Mouse (Mus musculus) heart, adult 8-10 months (tissue): ENCODE measurements around the gene Pfdn2. TPM values are rescaled to one million over a fixed set of nuclear protein-coding genes. Genes with fewer than 3 reads are reported as not detected.
"Not testable (repeated sequence)": the region's sequence is repeated elsewhere in the genome, so short reads cannot be mapped to it uniquely, and the experiment has no call there.

Experiments used
- DNase-seq: peaks from one replicate; pipeline ENCODE4 v3.0.0; 2022; ENCODE audit warnings: low spot score
- total RNA-seq, 4 experiments: library from RNA; stranded (reverse); gene quantifications; 2 replicates each; pipeline ENCODE4 v1.2.4; 2022

Pfdn2 gene
- total RNA-seq, result 100 to 1,000 TPM in 1 of 4 experiments, 10 to 100 TPM in 3; 55.3 to 103 (median 78.2) TPM

DNA sequence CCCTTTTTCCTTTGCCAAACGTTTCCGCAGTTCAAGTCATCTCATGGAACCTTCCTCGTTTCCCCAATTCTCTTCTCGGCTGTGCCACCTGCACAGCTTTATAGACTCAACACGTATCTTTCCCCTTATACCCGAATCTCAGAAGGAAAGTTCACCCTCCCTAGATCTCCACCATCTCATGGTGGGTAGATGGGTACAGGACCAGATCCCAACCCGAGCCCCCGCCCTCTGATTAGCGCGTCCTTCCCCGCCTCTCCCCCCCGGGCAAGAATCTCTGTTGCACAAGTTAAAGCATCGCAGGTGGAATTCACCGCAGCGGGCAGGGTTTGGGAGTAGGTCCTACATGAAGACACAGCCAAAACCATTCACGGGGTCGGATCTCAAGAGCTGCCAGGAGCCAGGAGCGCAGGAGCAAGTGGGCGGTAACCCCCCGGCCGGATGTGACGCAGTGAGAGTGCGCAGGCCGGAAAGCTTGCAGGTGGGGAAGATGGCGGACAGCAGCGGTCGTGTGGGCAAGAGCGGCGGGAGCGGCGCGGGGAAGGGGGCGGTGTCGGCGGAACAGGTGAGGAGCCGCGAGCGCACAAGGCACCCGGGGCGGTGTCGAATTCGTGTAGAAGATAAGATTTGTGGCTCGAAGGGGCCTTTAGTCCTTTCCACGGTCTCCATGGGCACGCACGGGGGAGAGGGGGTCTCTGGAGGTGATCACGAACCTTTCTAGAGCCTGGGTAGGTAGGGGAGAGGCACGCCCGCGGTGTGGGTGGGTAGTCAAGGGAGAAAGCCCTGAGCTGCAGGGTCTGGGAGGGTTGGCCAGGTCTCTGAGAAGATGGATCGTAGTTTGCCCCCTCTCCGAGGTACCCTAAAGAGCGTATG, at the start of gene Pfdn2, which contains the start of gene Nit1:
Pfdn2 (plus strand) TSS at position 446 of the 870 bp plus-strand sequence.
Nit1 (minus strand) TSS at position 422 of the 870 bp plus-strand sequence.
- peak; percentile 91 for DNase-seq

- no peak for DNase-seq
These were observed 47.2 kb upstream of the Pfdn2 start for GRCm38 (mm10) chr1:171298226-171298625.

DNA sequence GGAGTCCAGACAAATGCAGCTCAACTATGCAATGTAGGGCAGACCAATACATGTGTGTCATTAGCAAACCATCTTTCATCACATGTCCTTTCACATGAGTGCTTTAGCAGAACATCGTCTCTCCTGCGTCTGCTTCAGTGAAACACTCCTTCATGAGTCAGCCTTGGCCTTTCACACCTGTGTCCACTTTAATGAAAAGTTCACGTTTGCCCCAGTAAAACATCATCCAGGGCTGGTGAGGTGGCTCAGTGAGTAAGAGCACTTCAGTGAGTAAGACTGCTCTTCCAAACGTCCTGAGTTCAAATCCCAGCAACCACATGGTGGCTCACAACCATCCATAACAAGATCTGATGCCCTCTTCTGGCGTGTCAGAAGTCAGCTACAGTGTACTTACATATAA, 39.3 kb upstream of the Pfdn2 start:
- DNase-seq, result not testable (repeated sequence)

- DNase-seq, result no peak
These were observed 36.1 kb upstream of the Pfdn2 start for GRCm38 (mm10) chr1:171309321-171309720.

DNA sequence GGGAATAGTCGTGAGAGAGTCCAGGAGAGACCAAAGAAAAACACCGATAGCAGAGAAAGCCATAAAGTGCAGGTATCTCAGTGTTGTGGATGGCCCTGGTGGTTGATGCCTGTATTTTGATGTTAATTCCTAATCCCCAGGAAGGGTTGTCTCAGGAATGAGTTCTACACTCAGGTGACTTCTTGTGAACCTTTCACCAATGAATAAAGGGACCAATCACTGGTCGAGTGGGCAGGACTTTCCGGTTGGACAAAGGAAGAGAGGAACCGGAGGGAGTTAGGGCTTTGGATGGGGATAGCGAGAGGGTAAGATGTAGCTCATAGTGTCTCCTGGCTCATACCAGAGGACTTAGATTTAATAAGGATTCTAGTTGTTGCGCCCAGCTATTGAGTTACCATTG, 25.7 kb upstream of the Pfdn2 start:
- DNase-seq, result no peak

GRCm38 (mm10) chr1:171320151-171320550, 25.3 kb upstream of the Pfdn2 start:
- DNase-seq, result no peak

DNA sequence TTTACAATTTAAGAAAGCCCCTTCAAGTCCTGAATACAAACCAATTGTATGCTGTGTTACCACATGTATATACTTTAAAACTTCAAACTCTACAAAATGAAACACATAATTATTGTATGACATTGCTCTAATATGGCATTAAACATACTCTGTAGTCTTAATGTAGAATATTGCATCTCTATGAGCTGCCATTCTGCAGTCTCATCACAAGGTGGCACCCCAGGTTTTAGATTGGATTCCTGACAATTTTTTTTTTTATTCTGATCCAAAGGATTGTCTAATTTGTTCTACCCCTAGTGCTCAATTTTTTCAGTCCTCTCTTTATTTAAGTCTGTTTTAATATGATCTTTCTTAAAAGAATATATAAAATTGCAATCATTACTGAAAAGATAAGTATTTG, 24.1 kb upstream of the Pfdn2 start:
- DNase-seq, result no peak

DNA sequence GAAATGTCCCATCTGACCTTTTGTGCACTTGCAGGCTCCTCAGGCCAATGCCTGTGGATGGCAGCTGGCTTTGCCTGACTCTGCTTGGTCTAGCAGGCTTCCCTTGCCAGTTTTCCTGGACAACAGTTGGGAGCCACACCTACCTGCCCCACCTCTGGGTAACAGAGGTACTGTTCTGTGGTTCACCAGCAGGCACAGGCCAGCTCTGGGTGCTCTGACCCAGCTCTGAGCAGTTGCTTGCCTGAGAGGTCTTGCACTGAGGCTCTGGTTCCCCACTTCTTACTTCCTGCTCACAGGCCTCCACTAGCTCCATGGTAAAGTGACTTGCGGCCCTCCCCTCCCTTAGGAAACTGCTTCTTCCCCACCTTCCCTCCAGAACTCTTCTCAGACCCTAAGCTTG, 23.5 kb upstream of the Pfdn2 start:
- DNase-seq, result no peak

- DNase-seq, result no peak
These were observed 19.9 kb upstream of the Pfdn2 start for GRCm38 (mm10) chr1:171325571-171325970.

- DNase-seq, result not testable (repeated sequence)
These were observed 18.9 kb upstream of the Pfdn2 start for GRCm38 (mm10) chr1:171326588-171326987.

- no peak for DNase-seq
These were observed 17.2 kb upstream of the Pfdn2 start for GRCm38 (mm10) chr1:171328244-171328643.

DNA sequence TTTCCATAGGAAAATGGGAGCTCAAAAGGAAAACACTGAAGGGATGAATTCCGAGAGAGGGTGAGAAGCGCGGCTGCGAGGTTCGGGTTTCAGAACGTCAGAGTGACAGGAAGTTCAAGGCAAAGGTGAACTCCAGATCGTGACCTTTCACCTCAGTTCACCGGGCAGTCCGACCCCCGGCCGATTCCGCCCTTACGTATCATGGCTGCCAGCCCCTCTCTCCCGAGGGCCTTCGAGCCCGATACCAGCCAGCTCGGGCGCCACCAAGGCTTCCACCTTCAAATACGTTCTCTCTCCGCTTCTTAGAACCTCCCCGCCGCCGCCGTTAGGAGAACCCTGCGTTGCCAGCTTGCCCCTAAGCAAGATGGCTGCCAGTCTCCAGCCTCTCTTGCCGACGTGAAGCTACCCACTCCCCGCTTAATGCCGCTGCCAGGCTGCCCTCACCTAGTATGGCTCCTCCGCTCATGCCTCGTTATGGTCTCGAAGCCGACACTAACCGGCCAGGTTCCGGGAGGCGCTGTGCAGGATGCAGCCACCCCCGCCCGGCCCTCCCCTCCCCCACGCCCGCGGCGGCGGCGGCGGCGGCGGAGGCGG, 16.5 kb upstream of the Pfdn2 start, which contains the start of gene Dedd:
Dedd (plus strand) TSS at position 307 of the 594 bp plus-strand sequence.
- peak; percentile 89 for DNase-seq

DNA sequence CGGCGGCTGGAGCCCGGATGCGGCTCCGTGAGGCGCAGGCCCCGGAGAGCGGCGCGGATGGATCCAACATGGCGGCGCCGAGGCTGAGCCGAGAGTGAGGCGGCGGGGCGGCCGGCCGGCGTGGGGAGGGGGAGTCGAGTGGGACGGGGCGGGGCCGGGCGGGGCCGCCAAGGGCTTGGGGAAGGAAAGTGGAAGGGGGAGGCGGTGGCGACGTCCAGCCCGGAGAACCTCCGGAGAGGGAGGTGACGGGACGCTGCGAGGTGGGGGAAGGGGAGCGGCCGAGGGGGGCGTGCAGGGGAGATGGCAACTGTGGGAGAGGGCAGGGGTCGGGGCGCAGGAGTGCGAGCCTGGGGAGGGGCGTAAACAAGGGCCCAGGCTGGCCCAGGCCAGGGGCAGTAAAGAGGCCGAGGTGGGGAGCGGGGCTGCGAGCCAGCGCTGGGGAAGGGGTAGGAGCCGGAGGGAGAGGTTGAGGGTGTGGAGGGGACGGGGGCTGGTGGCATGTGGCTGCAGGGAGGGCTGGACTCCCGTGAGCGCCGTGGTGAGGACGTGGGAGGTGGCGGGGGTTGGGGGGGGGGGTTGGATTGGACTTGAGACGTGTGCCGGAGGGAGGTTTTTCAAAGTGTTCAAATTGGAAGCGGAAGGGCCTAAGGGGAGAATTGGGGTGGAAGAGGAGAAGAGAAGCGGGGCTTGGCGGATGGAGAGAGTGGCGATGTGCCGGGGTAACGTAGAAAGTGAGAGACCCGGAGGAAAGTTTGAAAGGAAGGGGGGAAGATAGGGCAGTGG, 15.8 kb upstream of the Pfdn2 start:
- peak; percentile 24 for DNase-seq

GRCm38 (mm10) chr1:171330216-171330560, 15.3 kb upstream of the Pfdn2 start:
- DNase-seq, result no peak

DNA sequence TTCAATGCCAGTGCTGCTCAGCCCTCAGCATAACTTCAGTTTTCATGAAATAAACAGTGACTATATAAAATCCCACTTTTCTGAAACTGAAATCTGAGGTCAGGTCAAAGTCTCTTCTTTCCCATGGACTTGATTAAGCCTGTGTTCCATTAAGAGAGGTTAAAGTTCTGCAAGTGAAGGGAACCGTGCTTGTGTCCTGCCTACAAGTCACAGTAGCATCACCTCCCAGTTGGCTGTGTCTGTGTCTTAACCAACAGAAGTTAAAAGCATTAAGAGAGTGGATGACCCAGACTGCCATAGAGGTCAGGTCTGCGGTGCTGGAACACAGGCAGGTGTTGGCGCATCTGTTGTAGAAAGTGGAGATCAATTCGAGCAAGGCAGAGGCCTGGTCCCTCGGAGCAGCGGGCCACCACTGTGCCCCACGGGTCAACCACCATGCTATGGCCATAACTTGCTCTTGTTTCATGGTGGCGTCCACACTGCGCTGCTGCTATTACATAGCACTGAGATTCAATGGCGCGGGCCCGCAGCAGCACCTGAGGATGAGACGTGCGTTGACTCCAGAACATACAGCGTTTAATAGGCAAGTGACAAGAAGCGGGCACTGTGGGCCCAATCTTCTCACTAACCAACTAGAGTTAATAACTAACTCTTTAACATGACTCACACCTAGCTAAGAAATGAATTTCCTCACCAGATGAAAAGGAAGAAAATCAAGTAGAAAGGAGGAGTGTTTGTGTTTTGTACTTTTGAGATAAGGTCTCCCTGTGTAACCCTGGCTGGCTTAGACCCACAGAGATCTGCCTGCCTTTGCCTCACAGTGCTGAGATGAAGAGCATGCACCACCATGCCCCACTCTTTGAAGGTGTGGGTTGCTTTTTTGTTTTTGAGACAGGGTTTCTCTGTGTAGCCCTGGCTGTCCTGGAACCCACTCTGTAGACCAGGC, 2.9 kb upstream of the Pfdn2 start:
- no peak for DNase-seq

DNA sequence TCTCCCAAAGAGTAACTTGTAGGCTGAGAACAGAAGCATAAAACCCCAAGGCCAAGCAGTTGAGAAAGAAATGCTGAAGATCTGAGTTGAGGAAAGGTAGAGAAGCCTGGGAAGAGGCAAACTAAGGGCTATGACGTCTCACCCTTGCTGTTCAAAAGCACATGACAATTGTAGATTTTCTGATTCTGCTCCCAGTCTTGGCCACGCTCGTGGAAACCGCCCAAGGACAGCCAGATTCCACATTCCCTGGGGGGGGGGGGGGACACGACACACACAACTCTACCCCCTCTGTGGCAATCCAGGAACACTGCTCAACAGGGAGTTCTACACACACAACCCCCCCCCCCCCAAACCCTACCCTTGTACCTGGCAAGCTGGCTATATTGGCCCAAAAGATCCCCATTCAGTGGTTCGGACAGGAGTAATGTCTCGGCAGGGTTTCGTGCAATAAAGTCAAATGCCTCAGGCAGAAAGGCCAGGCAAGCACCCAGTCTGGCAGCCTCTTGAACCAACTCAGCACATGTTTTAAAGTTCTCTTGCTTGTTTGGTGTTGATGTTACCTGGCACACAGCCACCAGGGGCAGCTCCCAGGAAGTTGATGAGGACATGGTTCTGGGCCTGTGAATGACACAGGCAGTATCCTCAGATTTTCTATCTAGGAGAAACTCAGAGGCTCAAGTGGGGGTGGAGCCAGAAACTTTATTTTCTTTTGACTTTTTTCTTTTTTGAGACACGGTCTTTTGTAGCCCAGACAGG, 1.4 kb upstream of the Pfdn2 start:
- no peak for DNase-seq

DNA sequence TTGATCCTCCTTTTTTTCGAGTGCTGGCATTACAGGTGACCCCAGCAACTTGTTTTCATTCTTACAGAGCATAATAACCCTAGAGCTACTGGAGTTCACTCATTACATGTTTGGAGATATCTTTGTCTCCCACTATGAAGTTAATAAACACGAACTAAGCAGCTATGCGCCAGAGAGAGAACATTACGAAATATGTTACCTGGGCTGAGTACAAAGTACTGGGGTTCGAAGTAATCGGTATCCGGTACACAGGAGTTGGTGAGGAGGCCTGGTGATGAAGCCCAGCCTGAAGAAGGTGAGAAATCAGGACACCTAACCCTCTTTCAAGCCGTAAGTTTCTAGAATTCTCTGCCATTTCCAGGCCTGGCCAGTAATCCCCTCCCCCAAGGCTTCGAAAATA, 755 bp upstream of the Pfdn2 start:
- no peak for DNase-seq

- DNase-seq, result no peak
These were observed 603 bp downstream of the Pfdn2 start for GRCm38 (mm10) chr1:171346095-171346450.

DNA sequence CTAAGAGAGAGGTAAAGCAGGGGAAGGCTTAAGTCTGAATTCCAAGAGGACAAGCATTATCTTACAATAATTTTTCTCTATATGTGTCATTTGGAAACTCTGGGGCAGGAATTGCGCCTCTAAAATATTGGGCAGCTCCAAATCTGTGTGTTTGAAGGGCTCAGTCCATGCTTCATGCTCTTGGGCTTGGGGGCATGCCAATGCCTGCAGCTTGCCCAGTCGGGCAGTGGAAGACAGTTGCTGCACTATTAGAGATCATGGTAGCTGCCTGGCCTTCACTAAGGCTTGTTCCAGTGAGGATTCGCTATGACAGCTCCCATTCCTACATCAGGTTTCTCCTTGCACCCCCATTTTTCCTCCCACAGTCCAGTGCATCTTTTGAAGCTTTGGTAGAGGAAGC, 3.2 kb downstream of the Pfdn2 start:
- no peak for DNase-seq

DNA sequence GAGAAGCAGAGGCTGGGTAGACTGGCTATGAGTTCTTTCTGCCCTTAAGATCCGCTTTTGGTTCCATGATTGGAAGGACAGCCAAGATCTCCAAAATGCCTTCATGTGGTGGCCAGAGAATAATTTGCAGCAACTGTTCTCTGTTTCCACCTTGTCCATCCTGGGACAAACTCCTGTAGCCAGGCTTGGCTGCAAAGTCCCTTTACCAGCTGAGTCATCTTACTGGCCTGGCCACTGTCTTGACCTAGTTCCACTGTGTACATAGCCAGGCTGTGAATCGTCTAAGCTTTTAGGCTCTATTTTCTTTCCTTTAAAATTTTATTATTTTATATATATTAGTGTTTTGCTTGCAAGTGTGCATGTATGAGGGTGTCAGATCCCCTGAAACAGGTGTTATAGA, 3.7 kb downstream of the Pfdn2 start:
- DNase-seq, result no peak
